Mouse (Mus musculus) B cell, adult 2 months (primary cell): ENCODE data around the gene Icosl.
"Not testable (repeated sequence)": the region's sequence is repeated elsewhere in the genome, so short reads cannot be mapped to it uniquely, and the experiment has no call there.

Experiments
- DNase-seq, 2 experiments: peaks; one replicate each; pipeline ENCODE4 v3.0.0; 2022

Icosl gene

GRCm38 (mm10) chr10:78124137-78124536, 55.0 kb downstream of the Icosl start:
- not testable (repeated sequence) for DNase-seq

- DNase-seq: not testable (repeated sequence)
These were observed 56.0 kb downstream of the Icosl start for GRCm38 (mm10) chr10:78125061-78125460.

GRCm38 (mm10) chr10:78126311-78126710, 57.2 kb downstream of the Icosl start:
- no peak for DNase-seq

DNA sequence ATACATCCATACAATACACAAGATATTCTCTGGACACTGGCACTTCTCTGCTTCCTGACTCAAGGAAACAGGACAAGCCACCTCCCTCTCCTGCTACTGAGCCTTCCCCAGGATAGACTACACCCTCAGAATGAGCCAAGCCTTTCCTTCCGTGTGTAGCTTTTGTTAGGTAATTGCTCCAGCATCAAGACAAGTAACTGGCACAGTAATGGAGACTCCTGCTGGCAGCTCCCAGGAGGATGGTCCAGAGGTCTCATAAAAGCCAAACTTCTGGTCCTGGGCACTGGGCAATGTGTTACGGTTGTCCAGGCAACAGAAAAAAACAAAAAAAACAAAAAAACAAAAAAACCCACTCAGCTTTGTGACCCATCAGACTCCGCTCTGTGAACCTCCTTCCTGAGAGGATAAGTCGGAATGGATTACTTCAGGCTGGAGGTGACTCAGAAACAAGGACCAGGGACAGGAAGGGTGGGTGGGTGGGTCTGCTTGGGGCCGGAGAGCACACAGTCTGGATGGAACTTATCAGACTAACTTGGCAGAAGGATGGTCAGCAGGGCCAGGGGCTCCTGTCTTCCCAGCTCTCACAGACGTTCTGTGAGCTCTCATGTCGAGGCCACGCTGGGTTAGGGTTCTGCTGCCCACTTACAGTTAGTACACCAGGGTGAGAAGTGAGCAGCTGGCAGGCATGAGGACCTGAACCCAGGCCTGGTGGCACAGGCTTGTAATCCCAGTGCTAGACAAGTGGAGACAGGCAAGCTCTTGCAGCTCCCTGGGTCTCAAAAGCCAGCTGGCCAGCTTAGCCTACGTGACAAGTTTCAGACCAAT, 58.2 kb downstream of the Icosl start:
- no peak for DNase-seq

DNA sequence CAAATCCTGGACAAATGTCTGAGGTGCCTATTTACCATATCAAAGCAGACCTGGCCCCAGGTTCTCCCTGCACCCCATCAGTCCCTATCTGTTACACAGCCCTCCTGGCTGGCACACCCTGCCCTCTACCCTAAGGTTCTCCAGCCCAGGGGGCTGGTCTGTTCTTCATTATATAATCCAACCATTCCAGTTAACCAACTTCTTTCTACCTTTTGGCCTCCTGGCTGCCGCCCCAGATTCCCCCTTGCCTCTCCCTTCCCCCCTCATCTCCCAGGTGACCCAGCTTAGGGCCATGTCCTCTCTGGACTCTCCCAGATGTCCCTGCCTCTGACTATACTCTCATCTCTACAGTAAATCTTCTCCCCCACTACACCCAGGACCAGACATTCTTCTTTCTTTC, 58.8 kb downstream of the Icosl start:
- DNase-seq: no peak

DNA sequence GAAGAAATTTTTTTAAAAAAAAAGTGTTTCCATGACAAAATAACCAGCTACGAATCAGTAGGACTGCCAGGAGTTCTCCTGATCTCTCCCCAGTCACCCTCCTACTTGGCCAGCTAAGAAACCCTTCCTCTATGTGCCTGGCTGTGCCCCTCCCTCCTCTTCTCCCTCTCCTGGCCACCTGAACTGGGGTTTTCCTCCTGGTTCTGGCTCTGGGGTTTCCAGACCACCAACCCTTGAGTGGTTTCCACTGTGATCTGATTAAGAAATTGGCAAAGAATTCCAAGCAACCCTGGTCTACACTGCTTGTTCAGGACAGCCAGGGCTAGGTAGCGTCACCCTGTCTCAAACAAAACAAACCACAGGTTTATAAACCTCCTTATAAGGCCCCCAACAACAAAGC, 59.5 kb downstream of the Icosl start:
- DNase-seq: no peak

GRCm38 (mm10) chr10:78129423-78129822, 60.3 kb downstream of the Icosl start:
- DNase-seq: no peak

- no peak for DNase-seq
These were observed 60.9 kb downstream of the Icosl start for GRCm38 (mm10) chr10:78129998-78130397.
